Mouse (Mus musculus) myocyte (in vitro differentiated cells): ENCODE results near the gene Klk4.

Experiments used
- CEBPB ChIP-seq: IDR thresholded peaks from 2 replicates; pipeline ENCODE4 v1.6.1; 2011; ENCODE audit warnings: mild to moderate bottlenecking, moderate library complexity; ENCODE audit not compliant: poor library complexity, insufficient read depth, severe bottlenecking
- E2F4 ChIP-seq: IDR thresholded peaks from one replicate; pipeline ENCODE4 v1.6.1; 2011; ENCODE audit warnings: mild to moderate bottlenecking, control low read depth, moderate library complexity; ENCODE audit not compliant: insufficient read depth
- MYOD1 ChIP-seq, 3 experiments: IDR thresholded peaks; one replicate each; pipeline ENCODE4 v1.6.1; 2011; ENCODE audit warnings: control low read depth in 2 of 3, low read depth in 2 of 3, mild to moderate bottlenecking in 2 of 3, moderate library complexity in 1 of 3; ENCODE audit not compliant: insufficient read length in 2 of 3, control insufficient read depth in 1 of 3
- MYOG ChIP-seq, 3 experiments: IDR thresholded peaks; one replicate each; pipeline ENCODE4 v1.6.1; 2011; ENCODE audit warnings: control low read depth in 2 of 3, low read depth in 2 of 3, mild to moderate bottlenecking in 2 of 3; ENCODE audit not compliant: insufficient read length in 2 of 3, control insufficient read depth in 1 of 3, insufficient read depth in 1 of 3
- POLR2A ChIP-seq: IDR thresholded peaks from one replicate; pipeline ENCODE4 v1.6.1; 2011; ENCODE audit warnings: low read depth, mild to moderate bottlenecking, control low read depth, moderate library complexity; ENCODE audit not compliant: insufficient read length
- POLR2AphosphoS2 ChIP-seq: IDR thresholded peaks from one replicate; pipeline ENCODE4 v1.6.1; 2011; ENCODE audit warnings: low read depth, control low read depth; ENCODE audit not compliant: insufficient read length
- TCF12 ChIP-seq: IDR thresholded peaks from one replicate; pipeline ENCODE4 v1.6.1; 2011; ENCODE audit warnings: mild to moderate bottlenecking, control low read depth; ENCODE audit not compliant: poor library complexity, insufficient read depth, severe bottlenecking
- TCF3 ChIP-seq: IDR thresholded peaks from one replicate; pipeline ENCODE4 v1.6.1; 2011; ENCODE audit warnings: low read depth, control low read depth; ENCODE audit not compliant: insufficient read length
- USF1 ChIP-seq: IDR thresholded peaks from one replicate; pipeline ENCODE4 v1.6.1; 2011; ENCODE audit warnings: low read depth, mild to moderate bottlenecking, control low read depth, moderate library complexity

DNA sequence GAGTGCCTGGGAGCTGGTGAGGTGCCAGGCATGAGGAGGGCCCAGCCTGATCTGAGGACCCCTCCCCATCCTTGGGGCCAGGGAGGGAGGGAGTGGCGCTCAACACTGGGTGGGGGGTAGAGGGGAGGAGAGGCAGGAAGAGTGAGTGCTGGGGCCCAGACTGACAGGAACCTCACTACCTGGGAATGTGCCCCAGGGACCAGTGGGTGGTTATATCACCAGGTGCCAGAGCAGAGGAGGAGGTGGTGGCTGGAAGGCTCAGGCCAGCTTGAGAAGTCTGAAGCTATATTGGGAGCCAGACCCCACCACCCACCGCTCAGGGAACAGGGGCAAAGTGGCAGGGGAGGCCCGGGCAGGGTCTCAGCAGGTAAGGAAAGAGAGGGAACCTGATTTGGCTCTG lies 39.3 kb upstream of the Klk4 start, which contains the start of gene Klk5:
- TF ChIP-seq E2F4 = no peak
- no peak for TF ChIP-seq POLR2A
- TF ChIP-seq MYOG (IDR thresholded peaks at IDR 0.05; ENCODE audit: control insufficient read depth in 1 of 3, insufficient read depth in 1 of 3, insufficient read length in 2 of 3, low read depth in 2 of 3) = no peak
- no peak for TF ChIP-seq POLR2AphosphoS2
- TF ChIP-seq USF1 = no peak
- no peak for TF ChIP-seq MYOD1 (IDR thresholded peaks at IDR 0.05; ENCODE audit: control insufficient read depth in 1 of 3, insufficient read length in 2 of 3, low read depth in 2 of 3)
- TF ChIP-seq CEBPB = no peak
- TF ChIP-seq TCF12 = no peak
- TF ChIP-seq TCF3 = no peak
